Mouse (Mus musculus) c-Kit-positive CD71-positive TER-119-positive erythroid progenitor cells, embryonic 14.5 days (primary cell): Measurements from ENCODE around the gene Mapk11.

ENCODE experiments used
- DNase-seq: peaks from one replicate; pipeline ENCODE4 v3.0.0-alpha.2; 2013; ENCODE audit warnings: low spot score

Mapk11 gene

DNA sequence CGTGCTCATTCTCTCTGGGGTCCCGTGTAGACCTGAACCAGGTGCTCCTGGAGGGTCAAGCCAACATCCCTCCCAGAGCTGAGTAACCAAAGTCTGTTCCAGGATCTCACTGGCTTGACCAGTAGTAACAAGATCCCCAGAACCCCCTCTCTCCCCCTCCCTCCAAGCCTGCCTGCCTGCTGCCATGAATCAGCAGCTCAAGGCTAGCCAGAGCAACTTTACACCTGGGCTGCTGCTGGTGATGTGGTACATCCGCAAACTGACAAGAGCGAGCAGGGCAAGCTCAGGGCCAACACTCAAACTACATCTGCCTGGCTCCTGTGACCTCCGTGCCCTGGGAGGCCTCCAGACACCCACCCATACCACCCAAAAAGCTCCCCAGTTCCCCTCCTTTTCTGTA, 8.0 kb downstream of the Mapk11 start:
- DNase-seq, result no peak

DNA sequence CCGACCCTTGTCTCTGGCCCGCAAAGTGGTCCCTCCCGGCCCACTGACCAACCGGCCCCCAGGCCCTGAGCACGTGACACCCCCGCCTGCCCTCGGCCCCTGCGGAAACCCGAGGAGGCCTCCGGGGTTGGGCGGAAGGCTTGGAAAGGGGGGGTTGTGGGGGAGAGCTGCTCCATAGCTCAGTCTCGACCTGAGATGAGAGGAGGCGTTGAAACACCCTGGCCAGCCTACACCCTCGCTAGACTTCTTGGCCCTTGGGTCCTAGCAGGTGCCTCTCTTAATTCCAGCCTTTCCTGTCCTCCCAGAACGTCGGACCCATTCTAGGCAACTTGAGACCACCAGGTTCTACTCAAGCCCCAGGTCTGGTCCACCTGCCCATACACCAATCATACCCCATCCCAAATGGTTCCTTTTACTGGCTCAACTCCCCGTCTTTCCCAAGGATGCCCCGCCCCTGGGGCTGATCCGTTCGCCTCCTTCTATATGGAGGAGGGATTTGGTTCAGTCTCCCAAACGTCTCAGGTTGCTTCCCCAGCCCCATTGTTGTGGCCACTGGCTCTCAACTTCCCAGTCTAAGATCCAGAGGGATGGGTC, 8.7 kb downstream of the Mapk11 start, which contains the start of gene Mapk12:
Mapk12 (minus strand) TSS at position 45 of the 594 bp plus-strand sequence.
- no peak for DNase-seq

DNA sequence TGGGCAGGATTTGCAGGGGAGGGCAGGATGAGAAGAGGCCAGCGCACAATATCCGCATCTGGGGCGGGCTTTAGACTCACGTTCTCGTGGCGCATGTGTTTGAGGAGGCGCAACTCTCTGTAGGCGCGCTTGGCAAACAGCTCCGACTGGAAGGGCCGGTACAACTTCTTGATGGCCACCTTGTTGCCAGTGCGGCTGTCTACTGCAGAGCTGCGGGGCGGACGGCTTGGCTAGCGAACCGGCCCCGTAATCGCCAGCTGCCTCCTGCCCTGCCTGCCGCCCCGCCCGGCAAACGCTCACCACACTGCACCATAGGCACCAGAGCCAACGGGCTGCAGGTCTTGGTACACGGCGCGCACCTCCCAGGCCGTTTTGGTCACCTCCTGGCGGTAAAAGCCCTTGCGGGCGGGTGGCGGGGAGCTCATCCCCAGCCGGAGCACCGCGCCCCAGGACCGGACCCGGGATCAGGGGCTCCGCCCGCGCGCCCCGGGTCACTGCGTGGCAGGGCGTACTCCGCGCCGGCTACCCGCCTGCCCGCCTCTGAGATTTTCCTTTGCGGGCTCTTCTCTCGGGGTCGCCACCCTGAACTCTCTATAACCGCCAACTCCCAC, 9.3 kb downstream of the Mapk11 start:
- no peak for DNase-seq

DNA sequence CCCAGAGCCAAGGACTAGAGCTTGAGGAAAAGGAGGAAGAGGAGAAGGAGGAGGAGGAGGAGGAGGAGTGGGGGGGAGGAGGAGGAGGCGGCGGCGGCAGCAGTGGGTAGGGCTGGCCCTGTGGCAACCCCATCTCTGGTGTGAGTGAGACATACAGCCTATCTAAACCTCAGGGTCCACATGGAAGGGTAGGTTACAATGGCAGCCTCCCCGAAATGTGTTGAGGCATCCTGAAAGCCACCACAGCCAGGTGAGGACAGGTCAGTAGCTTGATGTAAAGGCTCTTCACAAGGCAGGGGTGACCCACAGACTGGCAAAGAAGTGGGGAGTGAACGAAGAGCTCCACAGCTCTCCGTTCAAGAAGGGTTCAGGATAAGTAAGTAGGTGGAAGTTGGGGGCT, 10.9 kb downstream of the Mapk11 start:
- DNase-seq, result no peak

DNA sequence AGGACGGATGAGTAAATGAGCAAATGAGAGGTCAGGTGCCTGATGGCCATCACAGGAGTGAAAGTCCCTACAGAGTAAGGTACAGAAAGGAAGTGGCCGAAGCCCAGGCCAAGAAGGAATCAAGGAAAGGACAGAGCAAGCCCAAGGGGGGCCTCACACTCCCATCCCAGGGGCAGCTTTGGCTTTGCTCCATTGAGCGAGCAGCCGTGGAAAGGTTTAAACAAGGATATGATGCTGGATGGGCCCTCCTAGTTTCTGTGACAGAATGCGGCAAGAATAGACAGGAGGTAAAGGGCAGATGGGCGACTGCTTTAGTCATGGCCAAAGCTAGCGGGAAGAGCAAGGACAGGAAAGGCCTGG, 11.4 kb downstream of the Mapk11 start:
- no peak for DNase-seq

DNA sequence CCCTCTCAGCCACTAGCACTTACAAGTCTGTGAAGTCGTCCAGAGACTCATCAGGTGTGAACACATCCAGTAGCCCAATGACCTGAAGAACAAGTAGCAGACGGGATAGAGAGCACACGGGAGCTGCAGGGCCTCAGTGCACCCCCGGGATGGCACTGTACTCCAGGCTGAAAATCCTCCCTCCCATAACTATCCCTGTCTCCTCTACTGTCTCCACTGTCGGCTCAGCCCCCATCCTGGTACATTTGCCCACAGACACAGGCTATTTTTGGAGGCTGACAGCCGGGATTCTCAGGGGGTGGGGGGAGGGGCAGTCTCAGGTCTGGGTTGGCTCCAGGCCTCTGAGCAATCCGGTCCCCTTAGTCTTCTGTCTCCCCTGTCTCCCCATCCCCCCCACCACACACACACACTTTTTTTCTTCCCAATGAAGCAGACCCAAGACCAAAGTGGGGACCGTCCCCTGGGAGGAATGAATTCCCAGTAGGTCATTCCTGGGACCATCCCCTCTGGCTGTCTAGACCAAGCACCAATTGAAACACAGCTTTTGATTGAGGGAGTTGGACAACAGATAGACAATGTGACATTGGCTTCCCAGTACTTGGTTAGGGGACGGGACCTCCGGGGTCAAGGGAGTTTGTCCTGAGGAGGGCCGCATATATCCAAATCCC, 11.9 kb downstream of the Mapk11 start:
- no peak for DNase-seq

DNA sequence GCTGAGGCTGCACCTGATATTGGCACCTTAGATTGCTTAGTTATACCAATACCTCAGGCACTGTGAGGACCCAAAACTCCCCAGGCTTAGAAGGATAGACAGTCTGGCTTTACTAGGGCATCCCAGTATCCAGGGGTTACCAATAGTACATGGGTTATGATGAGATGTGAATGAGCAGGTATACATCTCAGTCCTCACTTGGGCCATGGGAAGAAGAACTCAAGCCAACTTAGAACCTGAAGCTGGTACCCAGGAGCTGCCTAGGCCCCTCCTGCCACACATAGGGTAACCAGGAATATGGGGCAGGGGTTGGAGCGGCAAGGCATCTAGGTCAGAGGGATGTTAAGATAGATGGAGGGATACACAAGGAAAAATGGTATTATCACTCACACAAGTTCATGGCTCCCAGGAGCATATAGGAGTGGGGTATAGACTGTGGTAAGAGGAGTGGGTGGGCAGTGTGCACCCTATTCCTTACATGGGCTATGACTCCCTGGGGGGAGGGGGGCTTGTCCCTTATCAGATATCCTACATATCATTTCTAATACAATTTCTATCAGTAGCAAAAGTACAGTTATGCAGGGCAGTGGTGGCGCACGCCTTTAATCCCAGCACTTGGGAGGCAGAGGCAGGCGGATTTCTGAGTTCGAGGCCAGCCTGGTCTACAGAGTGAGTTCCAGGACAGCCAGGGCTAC, 12.8 kb downstream of the Mapk11 start:
- DNase-seq, result no peak

DNA sequence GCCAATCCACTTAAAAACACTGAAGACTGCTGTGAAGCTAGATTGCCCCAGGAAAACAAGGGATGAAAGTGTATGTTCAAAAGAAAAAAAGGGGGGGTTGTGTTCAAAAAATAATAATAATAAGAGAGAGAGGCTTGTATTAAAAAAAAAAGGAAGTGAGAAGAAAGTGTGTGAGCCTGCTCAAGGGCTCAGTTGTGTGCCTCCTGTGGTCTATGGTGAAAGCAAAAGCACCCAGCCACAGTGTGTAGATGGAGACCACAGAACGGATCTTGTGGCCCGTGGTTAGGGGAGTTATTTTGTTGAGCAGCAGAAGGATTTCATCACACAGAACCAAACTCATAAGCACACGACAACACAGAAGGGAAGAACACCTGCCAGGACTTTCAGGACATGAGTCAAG, 18.1 kb downstream of the Mapk11 start:
- no peak for DNase-seq

DNA sequence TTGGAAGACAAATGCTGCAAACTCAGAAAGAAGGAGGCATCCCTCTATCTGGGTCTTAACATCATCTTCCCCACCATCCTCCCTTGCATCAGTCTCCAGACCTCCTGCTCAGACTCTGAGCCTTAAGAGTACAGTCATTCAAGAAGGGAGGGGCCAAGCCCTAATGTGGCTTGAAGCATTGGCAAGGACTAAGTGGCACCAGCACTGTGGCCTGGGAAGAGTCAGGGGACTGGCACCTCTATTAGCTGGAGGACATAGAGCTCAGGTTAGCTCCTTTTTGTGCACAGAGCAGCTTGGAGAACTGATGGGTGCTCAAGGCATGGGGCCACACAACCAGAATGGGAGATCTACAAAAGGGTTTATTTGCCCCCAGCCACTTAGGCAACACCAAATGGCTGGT, 19.2 kb downstream of the Mapk11 start:
- no peak for DNase-seq

DNA sequence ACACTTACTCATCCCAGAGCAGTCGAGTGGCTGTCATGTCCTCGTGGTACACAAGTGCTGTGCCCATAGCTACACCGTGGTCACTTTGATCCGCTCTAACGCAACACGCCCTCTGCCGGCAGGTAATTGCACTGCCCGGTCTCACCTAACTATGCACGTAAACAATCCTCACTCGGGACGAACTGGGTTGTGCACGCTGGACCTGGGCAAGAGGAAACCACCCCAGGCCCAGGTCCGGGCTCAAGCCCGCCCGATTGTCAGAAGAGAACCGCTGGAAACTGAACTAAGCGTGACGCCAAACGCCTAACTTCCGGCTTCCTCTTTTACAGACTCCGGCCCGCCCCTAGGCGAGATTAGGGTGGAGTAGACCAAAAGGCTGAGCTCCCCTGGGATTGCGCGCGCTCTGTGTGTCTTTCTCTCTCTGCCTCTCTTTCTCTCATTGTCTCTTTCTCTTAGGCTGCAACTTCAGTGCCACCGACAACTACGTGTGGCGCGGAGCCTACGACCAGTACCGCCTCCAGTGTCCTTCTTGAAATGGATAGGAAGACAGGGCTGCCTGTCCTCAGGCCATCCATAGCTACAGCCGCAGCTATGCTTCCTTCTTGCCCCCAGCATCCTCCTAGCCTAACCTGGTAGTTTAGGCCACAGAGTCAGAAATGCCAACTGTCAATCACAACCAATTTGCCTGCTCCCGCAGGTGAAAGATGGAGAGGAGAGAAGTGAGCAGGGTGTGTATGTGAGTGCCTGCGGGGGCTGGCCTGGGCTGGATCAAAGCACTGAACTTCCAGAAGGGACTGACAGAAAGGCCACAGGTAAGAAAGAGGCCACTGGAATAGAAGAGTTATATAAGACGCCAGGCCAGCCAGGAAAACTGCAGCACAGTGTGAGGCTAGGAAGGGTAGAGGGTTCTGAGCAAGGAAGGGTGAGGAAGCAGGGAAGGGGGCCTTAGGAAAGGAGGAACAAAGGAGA, 20.8 kb downstream of the Mapk11 start, which contains the start of gene Hdac10:
Hdac10 (minus strand) TSS at position 319 of the 969 bp plus-strand sequence.
- peak; percentile 81 for DNase-seq

DNA sequence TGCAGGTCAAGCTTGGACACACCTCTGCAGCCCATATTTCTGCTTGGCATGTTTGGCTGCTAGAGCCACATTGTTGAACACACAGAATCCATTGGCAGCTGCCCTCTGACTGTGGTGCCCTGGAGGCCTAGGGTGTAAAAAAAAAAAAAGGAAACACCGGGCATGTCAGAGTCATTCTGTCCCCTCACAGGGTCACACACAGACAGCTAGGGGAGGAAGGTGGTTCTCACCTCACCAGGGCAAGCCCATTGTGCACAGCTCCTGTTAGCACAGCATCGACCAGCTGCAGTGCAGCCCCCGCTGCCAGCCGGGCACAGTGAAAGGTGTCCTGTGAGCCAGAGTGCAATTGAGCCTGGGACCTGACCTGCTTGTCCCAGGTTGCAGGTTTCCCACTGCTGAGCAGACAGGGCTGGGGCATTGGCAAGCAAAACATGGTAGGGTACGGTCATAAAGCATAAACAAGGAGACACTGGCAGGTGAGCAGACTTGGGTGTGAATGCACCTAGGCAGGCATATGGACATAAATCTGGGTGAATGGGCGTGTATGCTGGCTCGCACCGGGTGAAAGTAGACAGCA, 22.0 kb downstream of the Mapk11 start:
- DNase-seq, result no peak

DNA sequence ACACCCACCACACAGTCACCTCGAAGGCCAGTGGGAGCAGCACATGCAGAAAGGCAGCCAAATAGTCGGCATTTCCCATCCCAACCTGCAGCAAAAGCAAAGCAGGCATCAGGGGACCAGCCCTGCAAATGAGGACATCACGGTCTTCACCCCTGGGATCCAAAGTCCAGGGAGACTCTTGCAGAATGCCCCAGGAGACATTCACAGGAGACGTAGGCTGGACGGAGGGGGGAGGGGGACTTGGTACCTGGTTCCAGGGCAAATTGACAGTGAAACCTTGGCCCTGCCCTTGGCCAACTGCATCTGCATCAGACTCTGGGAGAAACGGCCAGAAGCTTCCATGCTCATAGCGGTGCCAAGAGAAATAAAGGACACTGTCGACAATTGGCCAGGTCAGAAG, 22.8 kb downstream of the Mapk11 start:
- no peak for DNase-seq

DNA sequence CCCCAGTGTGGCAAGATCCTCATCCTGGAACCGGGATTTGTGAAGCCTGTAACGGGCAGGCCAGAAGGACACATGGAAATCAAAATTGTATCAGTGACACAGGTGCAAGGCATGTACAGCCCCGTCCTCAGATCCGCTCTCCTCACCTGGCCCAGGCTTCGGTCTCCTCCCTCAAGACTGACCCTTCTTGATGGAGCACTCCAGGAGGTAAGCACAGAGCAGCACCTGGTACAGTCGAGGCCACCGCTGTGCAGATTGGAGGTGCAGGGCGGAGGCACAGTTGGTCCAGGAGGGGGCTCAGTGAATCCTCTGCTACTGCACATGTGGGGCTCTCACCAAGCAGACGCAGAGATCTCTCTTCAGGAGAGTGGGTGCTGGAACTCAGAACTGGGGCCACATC, 24.1 kb downstream of the Mapk11 start:
- DNase-seq, result no peak

DNA sequence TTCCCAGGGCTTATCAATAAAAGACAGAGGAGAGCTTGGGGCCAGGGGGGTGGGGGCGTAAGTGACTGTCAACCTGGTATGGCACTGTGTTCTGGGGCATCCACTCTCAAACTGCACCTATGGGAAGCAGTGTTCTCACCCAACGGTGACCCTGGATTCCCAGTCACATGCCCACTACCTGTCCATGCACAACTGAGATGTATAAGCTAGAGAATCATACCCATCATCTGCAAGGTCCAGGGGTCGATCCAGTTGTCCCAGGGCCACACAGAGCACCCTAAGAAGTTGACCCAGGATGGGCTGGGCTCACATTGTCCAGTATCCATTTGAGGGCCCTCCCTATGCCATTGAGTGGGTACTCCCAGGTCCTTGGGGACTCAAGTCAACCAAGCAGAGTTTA, 25.1 kb downstream of the Mapk11 start:
- no peak for DNase-seq

DNA sequence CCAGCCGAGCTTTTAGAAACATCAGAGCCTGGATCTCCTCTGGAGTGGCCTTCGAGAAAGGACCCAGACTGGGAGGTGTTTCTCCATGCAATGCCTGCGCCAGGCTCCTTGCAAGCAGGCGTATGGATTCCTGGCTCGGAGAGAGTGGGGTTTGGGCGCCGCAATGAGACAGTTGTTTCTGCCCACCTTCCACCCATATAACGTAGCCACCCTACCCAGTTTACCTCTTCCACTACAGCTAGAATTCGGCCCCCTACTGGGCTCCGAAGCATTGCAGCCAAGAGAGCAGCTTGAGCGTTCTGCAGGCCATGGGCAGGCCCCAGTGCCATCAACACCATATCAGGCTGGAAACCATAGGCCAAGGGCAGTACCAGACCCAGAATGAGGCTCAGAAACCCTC, 25.8 kb downstream of the Mapk11 start:
- no peak for DNase-seq

DNA sequence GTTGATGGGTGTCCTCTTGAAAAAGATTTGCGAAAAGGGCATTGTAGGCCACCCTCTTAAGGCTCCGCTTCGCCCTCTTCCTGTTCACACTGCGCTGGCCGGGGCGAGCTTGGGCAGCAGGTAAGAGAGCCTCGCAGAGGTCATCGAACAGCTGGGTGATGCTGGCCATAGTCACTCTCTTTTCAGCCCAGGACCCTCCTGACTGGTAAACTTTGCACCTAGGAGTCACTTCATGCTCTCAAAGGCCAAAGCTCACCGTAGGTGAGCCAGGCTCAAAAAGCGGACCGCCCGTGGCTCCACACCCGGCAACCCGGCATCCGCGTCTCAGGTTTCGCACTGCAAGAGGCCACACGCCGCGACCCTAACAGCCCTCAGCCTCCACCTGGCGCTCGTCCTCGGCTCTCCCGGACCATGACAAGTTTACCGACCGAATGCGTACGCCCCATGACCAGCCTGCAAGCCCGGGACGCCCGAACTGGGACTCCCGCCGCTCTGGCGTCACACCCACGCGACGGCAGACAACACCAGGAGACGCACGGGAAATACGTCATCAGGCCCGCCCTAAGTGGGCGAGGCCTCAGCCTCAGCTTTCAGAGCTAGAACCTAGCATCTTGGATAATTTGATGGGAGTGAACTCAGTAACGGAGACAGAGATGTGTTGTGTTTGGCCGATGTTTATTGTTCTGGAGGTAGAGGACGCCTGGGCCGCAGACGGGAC, 26.6 kb downstream of the Mapk11 start, which contains the start of gene Tubgcp6:
Tubgcp6 (minus strand) TSS at position 464 of the 718 bp plus-strand sequence.
- DNase-seq, result peak; percentile 97

DNA sequence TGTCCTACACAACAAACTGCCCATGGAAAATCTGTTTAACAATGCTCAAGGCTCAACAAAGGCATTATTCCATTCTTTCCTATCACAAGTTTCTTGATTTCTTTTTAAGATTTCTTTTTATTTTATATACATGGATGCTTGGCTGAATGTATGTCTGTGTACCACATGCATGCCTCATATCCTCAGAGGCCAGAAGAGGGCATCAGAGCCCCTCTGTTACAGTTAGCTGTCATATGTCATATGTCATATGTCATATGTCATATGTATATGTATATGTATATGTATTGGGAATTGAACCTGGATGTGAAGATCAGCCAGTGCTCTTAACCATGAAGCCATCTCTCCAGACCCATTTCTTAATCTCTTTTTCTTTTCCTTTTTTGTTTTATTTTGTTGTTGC, 31.4 kb downstream of the Mapk11 start:
- DNase-seq, result no peak

DNA sequence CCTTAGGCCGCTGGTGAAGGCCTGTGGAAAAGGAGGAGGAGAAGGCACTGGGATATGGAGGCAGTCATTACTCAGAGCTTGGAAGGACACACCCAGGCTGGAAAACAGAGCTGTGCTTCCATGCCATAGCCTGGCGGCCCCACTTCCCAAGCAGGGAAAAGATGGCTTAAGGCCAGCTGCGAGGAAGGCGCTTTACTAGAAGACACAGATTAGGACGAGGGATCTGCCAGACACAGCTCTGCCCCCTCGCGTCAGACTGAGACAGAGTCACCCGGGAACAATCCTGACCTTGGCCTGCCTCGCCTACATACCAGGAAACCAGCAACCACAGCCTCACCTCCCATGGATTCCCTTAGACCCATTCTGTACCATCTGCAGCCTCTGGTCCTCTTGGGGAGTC, 39.3 kb downstream of the Mapk11 start:
- no peak for DNase-seq

DNA sequence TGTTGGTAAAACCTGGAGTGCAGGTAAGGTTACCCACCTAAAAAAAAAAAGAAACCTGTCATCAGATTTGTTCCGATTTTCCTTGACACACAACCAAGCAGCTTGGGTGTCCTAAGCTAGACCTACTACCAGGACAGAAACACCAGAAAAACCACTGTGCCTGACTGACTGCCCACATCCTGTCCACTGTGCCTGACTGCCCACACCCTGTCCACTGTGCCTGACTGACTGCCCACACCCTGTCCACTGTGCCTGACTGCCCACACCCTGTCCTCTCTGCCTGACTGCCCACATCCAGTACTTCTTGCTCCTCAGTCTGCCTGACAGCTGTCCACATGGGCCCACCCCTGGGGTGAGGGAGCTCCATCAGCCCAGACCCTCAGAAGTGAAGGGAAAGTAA, 42.5 kb downstream of the Mapk11 start:
- DNase-seq, result no peak

DNA sequence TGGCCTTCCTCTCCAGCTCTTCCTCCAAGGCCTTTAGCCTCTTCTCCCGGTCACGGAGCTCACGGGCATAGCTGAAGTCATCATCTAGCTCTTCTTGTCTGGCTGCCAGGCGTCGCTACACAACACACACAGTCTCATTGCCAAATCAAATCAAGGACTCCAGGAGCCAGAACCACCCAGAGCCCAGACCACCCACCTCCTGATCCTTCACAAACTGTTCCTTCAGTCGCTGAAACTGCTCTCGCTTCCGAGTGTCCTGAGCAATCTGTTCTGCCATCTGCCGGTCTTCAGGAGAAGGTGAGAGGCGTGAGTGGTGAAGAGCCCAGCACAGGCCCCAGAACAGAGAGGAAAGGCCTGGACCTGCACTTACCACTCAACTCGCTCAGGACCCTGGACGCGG, 43.4 kb downstream of the Mapk11 start:
- DNase-seq, result no peak

DNA sequence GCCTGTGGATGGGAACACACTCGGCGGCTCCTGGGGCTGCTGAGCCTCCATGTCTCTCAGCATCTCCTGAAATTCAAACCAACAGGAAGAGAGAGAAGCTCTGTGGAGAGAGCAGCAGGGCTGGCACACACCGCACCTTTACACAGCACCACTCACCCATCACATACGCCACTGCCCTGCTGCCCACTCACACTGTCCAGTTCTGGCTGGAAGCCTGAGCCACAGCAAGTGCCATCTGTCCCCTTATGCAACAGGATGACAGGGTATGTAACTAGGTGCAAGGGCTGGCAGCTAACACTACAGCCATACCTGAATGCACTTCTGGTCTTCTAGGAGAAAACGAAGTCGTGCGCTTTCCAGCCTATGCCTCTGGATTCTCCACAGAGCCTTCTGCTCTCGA, 45.0 kb downstream of the Mapk11 start:
- DNase-seq, result no peak
